Mouse (Mus musculus) kidney, adult 2 months (tissue): ENCODE measurements around the gene Mtr.

ENCODE experiments used
- CTCF ChIP-seq: fragments of 200-500 bp; conservative IDR thresholded peaks from 2 replicates; pipeline ENCODE4 v1.5.1; 2011; ENCODE audit warnings: low read depth, mild to moderate bottlenecking, control low read depth, low read length, moderate library complexity, mixed read lengths; ENCODE audit not compliant: insufficient read depth, insufficient read length
- POLR2A ChIP-seq: fragments of 200-500 bp; IDR thresholded peaks from one replicate; pipeline ENCODE4 v1.6.1; 2011; ENCODE audit warnings: low read depth, low read length, control low read depth

DNA sequence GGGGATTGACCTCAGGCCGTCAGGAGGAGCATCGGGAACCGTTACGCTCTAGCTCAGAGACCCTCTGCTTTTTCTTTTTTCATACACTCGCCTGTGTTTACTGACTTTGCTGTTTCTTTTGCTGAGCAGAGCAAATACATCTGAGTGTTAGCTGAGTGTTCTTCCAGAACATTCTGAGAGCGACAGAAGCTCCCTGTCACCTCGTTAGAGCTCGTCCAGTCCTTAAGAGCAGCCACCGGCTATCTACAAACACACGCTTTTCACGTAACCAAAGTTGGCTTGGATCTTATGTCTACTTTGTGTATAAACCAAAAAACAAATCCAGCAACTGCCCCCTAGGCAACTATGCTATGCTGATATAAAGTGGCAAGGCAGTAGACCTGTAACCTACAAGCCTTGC is 26.6 kb upstream of the Mtr start:
- TF ChIP-seq CTCF (no peak), POLR2A (no peak)
